Mouse (Mus musculus): ENCODE measurements around the gene Slco1a5. TPM values are rescaled to one million over a fixed set of nuclear protein-coding genes. Genes with fewer than 3 reads are reported as not detected.
"Not testable (repeated sequence)": the region's sequence is repeated elsewhere in the genome, so short reads cannot be mapped to it uniquely, and the experiment has no call there.

The Slco1a5 gene
- polyA plus RNA-seq, 1 experiment from 2014 or later: 0.08 TPM

GRCm38 (mm10) chr6:142317106-142317505 lies 5.7 kb downstream of the Slco1a5 start:
- H3K4me2 ChIP-seq (ENCODE audit: low read depth, low read length): no peak overlapping the region
- no peaks in the 10 kb centered on the region for H3K4me1 ChIP-seq (ENCODE audit: control insufficient read depth, insufficient read depth, low read length)
- ATAC-seq (ENCODE audit: insufficient read depth, low FRiP score): no peak
- H3K9me3 ChIP-seq (replicated peaks; ENCODE audit: control insufficient read depth, low read length): no peaks in the 10 kb centered on the region
- H3K9ac ChIP-seq (ENCODE audit: low read length): no peak overlapping the region
- no peaks in the 10 kb centered on the region for H3K27me3 ChIP-seq (ENCODE audit: control insufficient read depth, insufficient read depth, low read length)
- no peak overlapping the region for H3K27ac ChIP-seq (ENCODE audit: low read length)
- H3K36me3 ChIP-seq (ENCODE audit: control insufficient read depth, insufficient read depth, low read length): no peaks in the 10 kb centered on the region
- H3K4me3 ChIP-seq (replicated peaks; ENCODE audit: low read length): no peak overlapping the region

GRCm38 (mm10) chr6:142314285-142314684 lies 8.5 kb downstream of the Slco1a5 start:
- H3K4me3 ChIP-seq (replicated peaks; ENCODE audit: low read length): no peak overlapping the region
- no peak overlapping the region for H3K9ac ChIP-seq (ENCODE audit: low read length)
- ATAC-seq (ENCODE audit: insufficient read depth, low FRiP score): no peak
- H3K4me1 ChIP-seq (ENCODE audit: control insufficient read depth, insufficient read depth, low read length): no peaks in the 10 kb centered on the region
- H3K36me3 ChIP-seq (ENCODE audit: control insufficient read depth, insufficient read depth, low read length): no peaks in the 10 kb centered on the region
- no peaks in the 10 kb centered on the region for H3K27me3 ChIP-seq (ENCODE audit: control insufficient read depth, insufficient read depth, low read length)
- no peak overlapping the region for H3K4me2 ChIP-seq (ENCODE audit: low read depth, low read length)
- H3K27ac ChIP-seq (ENCODE audit: low read length): no peak overlapping the region
- WGBS: 83% methylated on average over 5 of the region's 5 CpGs
- H3K9me3 ChIP-seq (replicated peaks; ENCODE audit: control insufficient read depth, low read length): peaks cover 4% of the 10 kb centered on the region; the same call in 1 of the 2 replicates

DNA sequence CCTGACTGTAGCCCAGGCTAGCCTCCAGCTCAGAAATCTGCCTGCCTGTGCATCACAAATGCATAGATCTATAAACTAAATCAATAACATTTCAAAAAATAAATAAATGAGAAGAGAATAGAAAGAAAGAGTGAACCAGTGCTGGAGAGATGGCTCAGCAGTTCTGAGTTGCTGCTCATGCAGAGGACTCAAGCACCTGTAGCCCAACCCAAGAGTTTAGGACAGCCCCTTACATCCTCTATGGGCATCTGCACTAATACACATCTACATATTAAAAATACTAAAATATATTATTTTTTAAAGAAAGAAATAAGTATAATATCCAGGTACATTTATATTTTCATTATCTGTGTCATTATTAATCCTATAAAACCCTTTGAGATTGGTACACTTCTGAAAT lies 17.7 kb downstream of the Slco1a5 start:
- no peak for ATAC-seq (ENCODE audit: insufficient read depth, low FRiP score)
- Histone ChIP-seq H3K4me1 (ENCODE audit: control insufficient read depth, insufficient read depth, low read length) (no peaks in the 10 kb centered on the region), H3K27ac (ENCODE audit: low read length) (no peak overlapping the region), H3K27me3 (ENCODE audit: control insufficient read depth, insufficient read depth, low read length) (no peaks in the 10 kb centered on the region), H3K36me3 (ENCODE audit: control insufficient read depth, insufficient read depth, low read length) (no peaks in the 10 kb centered on the region), H3K9me3 (replicated peaks; ENCODE audit: control insufficient read depth, low read length) (peaks cover 4% of the 10 kb centered on the region; the same call in 1 of the 2 replicates), H3K4me3 (replicated peaks; ENCODE audit: low read length) (no peak overlapping the region), H3K4me2 (ENCODE audit: low read depth, low read length) (no peak overlapping the region), H3K9ac (ENCODE audit: low read length) (no peak overlapping the region)

GRCm38 (mm10) chr6:142298098-142298497 lies 24.7 kb downstream of the Slco1a5 start, which contains the start of gene Iapp:
Gene Iapp (plus strand): TSS chr6:142298423.
- no peak within 1 kb of the TSS for H3K27ac ChIP-seq (ENCODE audit: low read length)
- no peaks in the 10 kb centered on the region for H3K36me3 ChIP-seq (ENCODE audit: control insufficient read depth, insufficient read depth, low read length)
- no peaks in the 10 kb centered on the region for H3K4me1 ChIP-seq (ENCODE audit: control insufficient read depth, insufficient read depth, low read length)
- WGBS: 54% methylated on average over 4 of the region's 4 CpGs
- H3K27me3 ChIP-seq (ENCODE audit: control insufficient read depth, insufficient read depth, low read length): no peaks in the 10 kb centered on the region
- H3K4me3 ChIP-seq (replicated peaks; ENCODE audit: low read length): no peak within 1 kb of the TSS
- H3K4me2 ChIP-seq (ENCODE audit: low read depth, low read length): no peak within 1 kb of the TSS
- ATAC-seq (ENCODE audit: insufficient read depth, low FRiP score): no peak
- no peak within 1 kb of the TSS for H3K9ac ChIP-seq (ENCODE audit: low read length)
- H3K9me3 ChIP-seq (replicated peaks; ENCODE audit: control insufficient read depth, low read length): no peaks in the 10 kb centered on the region

GRCm38 (mm10) chr6:142289413-142290118 lies 33.2 kb downstream of the Slco1a5 start:
- ATAC-seq (ENCODE audit: insufficient read depth, low FRiP score): peak; percentile 71; the same call in 1 of the 2 replicates

DNA sequence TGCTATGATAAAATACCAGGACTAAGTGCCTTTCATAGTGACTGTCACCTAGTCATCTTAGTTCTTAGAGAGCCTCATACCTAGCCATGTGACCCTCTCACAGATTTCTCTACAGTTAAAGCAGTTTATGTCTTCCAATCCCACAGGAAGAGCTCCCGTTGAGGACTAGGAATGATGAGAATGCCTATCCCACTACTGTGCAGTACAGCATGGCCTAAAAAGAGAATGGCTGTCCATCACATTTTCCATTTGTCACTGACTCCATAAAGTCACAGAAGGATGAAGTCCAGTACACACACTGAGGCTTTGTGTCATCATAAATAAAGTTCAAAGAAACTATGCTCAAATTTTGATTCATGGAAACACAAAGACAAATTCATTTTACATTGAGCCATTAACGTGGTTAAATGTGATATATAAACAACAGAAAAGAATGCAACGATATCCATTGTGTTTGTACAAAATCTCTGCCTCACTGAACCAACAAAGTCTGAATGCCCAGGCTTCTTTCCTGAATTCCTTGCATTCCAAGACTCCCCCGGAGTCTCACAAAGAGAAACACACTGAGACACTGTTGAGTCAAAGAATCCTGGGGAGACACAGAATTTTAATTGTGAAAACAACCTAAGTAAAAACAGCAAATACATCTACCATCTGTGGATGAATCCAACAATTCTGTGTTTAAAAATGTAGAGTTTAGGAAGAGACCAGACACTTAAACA lies 46.9 kb downstream of the Slco1a5 start:
- ATAC-seq (ENCODE audit: insufficient read depth, low FRiP score): no peak
- H3K9me3 ChIP-seq (replicated peaks; ENCODE audit: control insufficient read depth, low read length): no peaks in the 10 kb centered on the region
- 9% methylated on average over 4 of the region's 4 CpGs for WGBS

More at GRCm38 (mm10) chr6:142289413-142290118, 33.2 kb downstream of the Slco1a5 start:
- Histone ChIP-seq H3K9me3 (replicated peaks; ENCODE audit: control insufficient read depth, low read length) (no peaks in the 10 kb centered on the region), H3K4me1 (ENCODE audit: control insufficient read depth, insufficient read depth, low read length) (no peaks in the 10 kb centered on the region), H3K9ac (ENCODE audit: low read length) (no peak overlapping the region), H3K27ac (ENCODE audit: low read length) (peak overlapping the region; percentile 42; the same call in 1 of the 2 replicates), H3K36me3 (ENCODE audit: control insufficient read depth, insufficient read depth, low read length) (no peaks in the 10 kb centered on the region), H3K4me3 (replicated peaks; ENCODE audit: low read length) (no peak overlapping the region), H3K4me2 (ENCODE audit: low read depth, low read length) (no peak overlapping the region), H3K27me3 (ENCODE audit: control insufficient read depth, insufficient read depth, low read length) (no peaks in the 10 kb centered on the region)
- 51% methylated on average over 12 of the region's 12 CpGs for WGBS

GRCm38 (mm10) chr6:142250738-142251307 lies 72.0 kb downstream of the Slco1a5 start:
- not testable (repeated sequence) for H3K27ac ChIP-seq (ENCODE audit: low read length); H3K9ac ChIP-seq (ENCODE audit: low read length); H3K9me3 ChIP-seq (replicated peaks; ENCODE audit: control insufficient read depth, low read length); H3K4me3 ChIP-seq (replicated peaks; ENCODE audit: low read length); H3K4me1 ChIP-seq (ENCODE audit: control insufficient read depth, insufficient read depth, low read length); H3K36me3 ChIP-seq (ENCODE audit: control insufficient read depth, insufficient read depth, low read length); H3K27me3 ChIP-seq (ENCODE audit: control insufficient read depth, insufficient read depth, low read length); ATAC-seq (ENCODE audit: insufficient read depth, low FRiP score); H3K4me2 ChIP-seq (ENCODE audit: low read depth, low read length)
- 81% methylated on average over 1 of the region's 1 CpGs for WGBS

More for the DNA sequence above, 46.9 kb downstream of the Slco1a5 start:
- Histone ChIP-seq H3K36me3 (ENCODE audit: control insufficient read depth, insufficient read depth, low read length) (no peaks in the 10 kb centered on the region), H3K4me2 (ENCODE audit: low read depth, low read length) (no peak overlapping the region), H3K4me1 (ENCODE audit: control insufficient read depth, insufficient read depth, low read length) (no peaks in the 10 kb centered on the region), H3K4me3 (replicated peaks; ENCODE audit: low read length) (no peak overlapping the region), H3K27ac (ENCODE audit: low read length) (no peak overlapping the region), H3K9ac (ENCODE audit: low read length) (no peak overlapping the region), H3K27me3 (ENCODE audit: control insufficient read depth, insufficient read depth, low read length) (no peaks in the 10 kb centered on the region)

- Histone ChIP-seq H3K9me3 (replicated peaks; ENCODE audit: control insufficient read depth, low read length) (no peaks in the 10 kb centered on the region), H3K4me2 (ENCODE audit: low read depth, low read length) (no peak overlapping the region), H3K27ac (ENCODE audit: low read length) (no peak overlapping the region), H3K36me3 (ENCODE audit: control insufficient read depth, insufficient read depth, low read length) (no peaks in the 10 kb centered on the region), H3K4me1 (ENCODE audit: control insufficient read depth, insufficient read depth, low read length) (no peaks in the 10 kb centered on the region), H3K27me3 (ENCODE audit: control insufficient read depth, insufficient read depth, low read length) (no peaks in the 10 kb centered on the region), H3K4me3 (replicated peaks; ENCODE audit: low read length) (no peak overlapping the region), H3K9ac (ENCODE audit: low read length) (no peak overlapping the region)
- WGBS: 74% methylated on average over 5 of the region's 5 CpGs
- no peak for ATAC-seq (ENCODE audit: insufficient read depth, low FRiP score)
These were observed 77.7 kb downstream of the Slco1a5 start for GRCm38 (mm10) chr6:142245065-142245464.

GRCm38 (mm10) chr6:142239468-142239867 lies 83.3 kb downstream of the Slco1a5 start:
- Histone ChIP-seq H3K4me1 (ENCODE audit: control insufficient read depth, insufficient read depth, low read length) (no peaks in the 10 kb centered on the region), H3K9me3 (replicated peaks; ENCODE audit: control insufficient read depth, low read length) (no peaks in the 10 kb centered on the region), H3K4me3 (replicated peaks; ENCODE audit: low read length) (no peak overlapping the region), H3K9ac (ENCODE audit: low read length) (no peak overlapping the region), H3K4me2 (ENCODE audit: low read depth, low read length) (no peak overlapping the region), H3K27me3 (ENCODE audit: control insufficient read depth, insufficient read depth, low read length) (no peaks in the 10 kb centered on the region), H3K36me3 (ENCODE audit: control insufficient read depth, insufficient read depth, low read length) (no peaks in the 10 kb centered on the region), H3K27ac (ENCODE audit: low read length) (no peak overlapping the region)
- ATAC-seq (ENCODE audit: insufficient read depth, low FRiP score): no peak
- WGBS: 69% methylated on average over 1 of the region's 1 CpGs
